Mouse (Mus musculus) gonadal fat pad, adult 2 months (tissue): ENCODE results near the gene Polrmt. TPM values are rescaled to one million over a fixed set of nuclear protein-coding genes. Genes with fewer than 3 reads are reported as not detected.
"Not testable (repeated sequence)": the region's sequence is repeated elsewhere in the genome, so short reads cannot be mapped to it uniquely, and the experiment has no call there.

Experiments
- DNase-seq: peaks from one replicate; pipeline ENCODE4 v3.0.0-alpha.2; 2012; ENCODE audit warnings: low read depth
- polyA plus RNA-seq: library from polyadenylated mRNA; depleted of rRNA; stranded (reverse); fragments of >200 nt; gene quantifications from 2 replicates; pipeline ENCODE4 v1.2.3, GENCODE M21; 2012

Gene Polrmt
- polyA plus RNA-seq, 1 experiment, result 48.1 TPM

DNA sequence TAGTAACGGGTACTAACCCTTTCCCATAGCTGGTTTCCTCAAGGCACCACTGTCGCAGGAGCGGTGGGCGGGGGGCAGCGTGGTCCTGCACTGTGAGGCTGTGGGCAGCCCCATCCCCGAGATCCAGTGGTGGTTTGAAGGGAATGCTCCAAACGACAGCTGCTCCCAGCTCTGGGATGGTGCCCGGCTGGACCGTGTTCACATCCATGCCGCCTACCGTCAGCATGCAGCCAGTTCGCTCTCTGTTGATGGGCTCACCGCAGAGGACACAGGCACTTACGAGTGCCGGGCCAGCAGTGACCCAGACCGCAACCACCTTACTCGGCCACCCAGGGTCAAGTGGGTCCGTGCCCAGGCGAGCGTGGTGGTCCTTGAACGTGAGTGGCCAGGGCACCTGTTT, 37.7 kb downstream of the Polrmt start:
- DNase-seq, result no peak

DNA sequence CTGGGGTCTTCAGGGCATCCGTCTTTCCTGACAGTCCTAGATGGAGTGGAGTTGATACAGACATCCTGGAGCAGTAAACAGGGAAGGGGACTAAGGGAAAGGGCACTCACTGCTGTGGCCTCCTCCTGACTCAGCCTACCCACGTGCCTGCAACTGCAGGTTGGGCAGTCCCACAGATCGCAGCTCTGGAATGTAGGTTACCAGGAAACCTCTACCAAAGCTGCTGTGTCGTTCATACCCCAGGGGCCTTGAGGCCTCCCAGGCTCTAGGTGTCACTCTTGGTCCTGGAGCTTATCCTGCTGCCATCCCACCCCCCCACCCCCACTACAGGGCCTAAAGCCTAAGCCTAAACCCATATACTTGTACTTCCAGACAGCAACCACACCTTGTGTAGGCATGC, 38.6 kb downstream of the Polrmt start:
- DNase-seq, result no peak

DNA sequence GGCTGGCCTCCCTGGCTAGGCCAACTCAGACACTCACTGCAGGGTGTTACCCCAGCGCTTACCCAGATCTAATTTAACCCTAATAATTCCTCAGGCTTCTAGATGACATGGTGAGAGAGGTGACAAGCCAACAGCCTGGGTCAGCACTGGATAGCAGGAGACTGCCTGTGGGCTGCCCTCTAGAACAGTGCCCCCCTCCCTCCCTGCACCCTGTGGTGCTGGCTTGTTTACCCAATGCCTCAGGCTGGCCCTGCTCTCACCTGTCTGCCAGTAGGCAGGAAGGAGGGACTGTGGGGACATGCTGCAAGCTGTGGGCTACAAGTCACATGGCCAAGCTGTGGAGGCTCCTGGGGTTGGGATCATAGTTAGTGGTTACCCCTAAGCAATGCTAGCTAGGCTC, 39.2 kb downstream of the Polrmt start:
- DNase-seq, result no peak

DNA sequence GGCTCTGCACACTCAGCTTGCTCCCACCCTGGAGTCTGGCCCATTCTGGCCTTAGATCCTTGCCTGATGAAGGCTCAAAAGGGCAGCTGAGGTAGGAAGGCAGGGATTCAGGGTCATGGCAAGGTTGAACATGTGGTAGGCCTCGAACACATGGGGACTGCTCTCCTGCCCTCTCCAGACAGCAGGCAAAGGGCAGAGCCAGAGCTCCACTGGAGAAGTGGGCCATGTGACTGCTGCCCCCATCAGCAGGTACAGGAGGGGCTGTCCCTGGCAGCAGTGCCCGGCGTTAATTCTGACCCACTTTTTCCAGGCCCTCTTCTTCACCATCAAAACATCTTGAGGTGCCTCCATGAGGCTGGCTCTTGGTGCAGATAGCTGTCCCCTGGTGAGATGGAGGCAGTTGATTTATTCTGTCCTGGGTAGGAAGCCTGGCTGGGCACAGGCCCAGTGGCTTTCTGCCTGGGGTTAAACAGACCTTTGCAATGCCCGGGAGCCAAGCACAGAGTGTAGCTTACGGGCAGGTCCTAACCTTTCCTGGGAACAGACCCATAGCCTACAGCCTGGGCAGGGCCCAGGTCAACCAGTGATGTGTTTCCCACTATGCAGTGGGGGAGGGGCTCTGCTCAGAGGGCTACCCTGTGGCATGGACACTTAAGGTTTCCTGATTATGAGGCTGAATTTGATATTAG, 39.8 kb downstream of the Polrmt start:
- no peak for DNase-seq

DNA sequence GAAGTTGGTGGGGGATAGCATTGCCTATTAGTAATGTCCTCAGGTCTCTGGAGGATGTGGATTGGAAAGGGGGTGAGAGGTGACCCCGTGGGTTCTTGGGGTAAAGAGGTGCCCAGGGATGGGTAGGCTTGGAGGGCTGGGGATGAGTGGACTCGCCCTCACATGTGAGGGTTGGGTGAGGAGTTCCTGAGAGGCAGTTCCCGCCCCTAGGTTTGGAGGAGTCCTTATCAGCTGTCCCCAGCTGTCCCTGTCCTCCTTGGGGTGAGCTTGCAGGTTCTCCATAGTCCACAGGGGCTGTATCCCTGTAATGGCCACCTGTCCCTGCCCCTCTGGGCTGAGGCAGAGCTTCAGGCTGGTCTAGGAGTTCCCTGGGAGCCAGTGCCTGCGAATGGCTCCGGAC, 40.4 kb downstream of the Polrmt start:
- DNase-seq, result no peak

DNA sequence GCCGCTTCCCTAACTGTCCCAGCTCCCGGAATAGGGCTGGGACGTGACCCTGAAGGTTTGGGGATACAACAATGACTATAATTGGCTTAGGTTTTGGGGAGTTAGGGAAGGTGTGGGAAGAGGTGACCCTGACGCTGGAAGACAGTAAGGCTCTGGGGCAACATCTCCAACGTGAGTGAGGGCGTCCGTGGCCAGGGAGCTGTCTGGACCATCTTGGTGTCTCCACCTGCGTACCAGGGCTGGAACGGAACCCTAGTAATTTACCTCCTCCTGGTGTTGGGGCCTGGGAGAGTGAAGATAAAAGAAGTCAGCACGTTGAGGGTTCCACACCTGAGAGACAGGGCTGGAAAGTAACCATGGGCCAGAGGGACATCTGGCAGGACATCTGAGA, 41.4 kb downstream of the Polrmt start:
- no peak for DNase-seq

DNA sequence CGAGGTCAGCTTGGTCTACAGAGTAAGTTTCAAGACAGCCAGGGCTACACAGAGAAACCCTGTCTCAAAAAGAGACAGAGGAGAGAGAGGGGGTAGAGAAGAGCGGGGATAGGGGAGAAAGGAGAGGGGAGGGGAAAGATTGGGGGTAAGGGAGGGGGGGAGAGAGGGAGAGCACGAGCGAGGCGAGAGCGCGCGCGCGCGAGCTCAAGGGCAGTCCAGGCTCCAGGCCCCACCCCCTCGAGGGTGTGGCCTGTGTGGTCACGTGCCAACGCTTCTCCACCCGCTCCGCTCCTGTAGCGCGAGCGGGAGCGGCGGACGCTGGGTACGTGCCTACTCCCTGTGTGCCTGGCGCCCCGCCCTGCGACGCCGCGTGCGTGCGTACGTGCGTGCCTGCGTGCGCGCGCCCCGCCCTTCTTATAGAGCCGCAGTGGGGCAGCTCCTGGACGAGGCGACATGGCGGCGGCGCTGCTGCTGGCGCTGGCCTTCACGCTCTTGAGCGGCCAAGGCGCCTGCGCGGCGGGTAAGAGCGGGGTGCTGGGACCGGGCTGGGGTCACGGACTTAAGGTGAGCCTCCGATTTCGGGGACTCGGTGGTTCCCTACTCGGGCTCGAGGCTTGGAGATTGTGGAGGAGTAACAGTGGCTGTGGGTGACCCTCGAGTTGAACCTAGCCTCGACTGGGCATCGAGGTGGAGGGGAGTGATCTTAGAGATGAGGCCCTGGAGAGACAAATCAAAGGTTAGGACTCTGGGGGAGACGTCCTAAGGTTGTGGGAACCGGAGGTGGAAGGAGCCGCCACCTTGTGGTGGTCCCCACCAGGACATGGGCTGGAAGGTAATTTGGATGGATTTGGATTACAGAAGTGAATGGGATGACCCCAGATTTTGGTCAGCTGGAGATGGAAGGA, 42.1 kb downstream of the Polrmt start, which contains the start of gene Bsg:
Gene Bsg (plus strand): TSS at position 427 of the 905 bp plus-strand sequence.
- DNase-seq, result no peak

DNA sequence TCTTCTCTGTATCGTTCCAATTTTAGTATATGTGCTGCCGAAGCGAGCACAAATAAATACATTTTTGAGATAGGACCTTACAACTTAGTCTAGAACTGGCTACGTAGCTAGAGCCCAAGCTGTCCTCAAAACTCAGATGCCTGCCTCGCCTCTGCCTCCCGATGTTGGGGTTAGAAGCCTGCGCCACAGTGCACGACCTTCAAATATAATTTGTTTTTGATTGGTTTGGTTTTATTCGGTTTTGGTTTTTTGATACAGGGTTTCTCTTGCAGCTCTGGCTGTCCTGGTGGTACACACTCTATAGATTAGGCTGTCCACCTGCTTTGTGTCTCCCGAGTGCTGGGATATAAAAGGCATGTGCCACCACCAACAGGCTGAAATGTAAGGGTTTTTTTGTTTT, 42.8 kb downstream of the Polrmt start:
- no peak for DNase-seq

DNA sequence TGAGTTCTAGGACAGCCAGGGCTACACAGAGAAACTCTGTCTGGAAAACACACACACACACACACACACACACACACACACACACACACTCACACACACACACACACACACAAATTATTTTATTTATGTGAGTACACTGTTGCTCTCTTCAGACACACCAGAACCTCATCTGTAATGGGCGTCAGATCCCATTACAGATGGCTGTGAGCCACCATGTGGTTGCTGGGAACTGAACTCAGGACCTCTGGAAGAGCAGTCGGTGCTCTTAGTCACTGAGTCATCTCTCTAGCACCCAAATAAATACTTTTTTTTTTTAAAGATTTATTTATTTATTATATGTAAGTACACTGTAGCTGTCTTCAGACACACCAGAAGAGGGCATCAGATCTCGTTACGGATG, 43.4 kb downstream of the Polrmt start:
- DNase-seq, result not testable (repeated sequence)

DNA sequence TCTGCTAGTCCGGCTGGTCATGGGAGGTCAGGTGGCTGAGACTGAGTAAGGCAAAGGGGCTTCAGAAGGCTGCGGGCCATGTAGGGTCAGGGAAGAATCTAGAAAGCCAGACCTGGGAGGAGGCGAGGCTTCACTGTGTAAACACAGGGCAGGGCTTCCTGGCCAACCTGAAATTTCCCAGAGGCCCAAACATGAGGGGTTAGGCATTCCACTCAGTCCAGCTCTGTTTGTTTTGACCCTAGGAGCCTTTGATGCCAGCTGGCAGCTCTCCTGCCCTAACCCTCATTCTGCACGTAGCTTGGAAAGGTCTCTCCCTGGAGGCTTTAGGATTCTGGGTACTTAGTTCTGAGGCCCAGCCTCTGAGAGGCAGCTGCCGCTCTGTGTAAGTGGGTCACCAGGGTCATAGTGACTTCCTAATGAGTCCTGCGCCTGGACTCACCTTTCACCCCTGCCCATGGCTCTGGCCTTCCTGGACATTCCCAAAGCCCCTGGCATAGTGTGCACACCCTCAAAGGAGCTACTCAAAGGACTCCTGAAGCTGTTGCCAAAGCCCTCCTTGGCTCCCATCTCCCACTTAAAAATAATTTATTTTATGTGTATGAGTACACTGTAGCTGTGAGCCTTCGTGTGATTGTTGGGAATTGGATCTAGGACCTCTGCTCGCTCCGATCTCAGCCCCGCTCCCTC, 44.8 kb downstream of the Polrmt start:
- DNase-seq, result no peak

DNA sequence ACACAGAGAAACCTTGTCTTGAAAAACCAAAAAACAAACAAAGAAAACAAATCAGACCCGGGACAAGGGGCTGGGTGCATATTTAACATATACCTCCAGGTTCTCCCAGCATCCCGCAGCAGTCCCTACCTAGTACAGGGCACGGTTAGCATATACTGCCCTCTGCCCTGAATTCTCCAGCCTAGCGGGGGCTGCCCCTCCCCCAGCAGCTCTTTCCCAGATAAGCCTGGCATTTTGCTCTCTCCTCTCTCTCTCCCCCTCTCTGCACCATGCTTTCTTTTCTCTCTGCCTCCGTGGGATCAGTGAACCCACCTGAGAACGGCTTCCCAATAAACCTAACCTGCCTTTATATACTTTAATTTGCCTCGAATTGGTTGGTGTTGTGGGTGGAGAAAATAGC, 45.7 kb downstream of the Polrmt start:
- DNase-seq, result no peak

DNA sequence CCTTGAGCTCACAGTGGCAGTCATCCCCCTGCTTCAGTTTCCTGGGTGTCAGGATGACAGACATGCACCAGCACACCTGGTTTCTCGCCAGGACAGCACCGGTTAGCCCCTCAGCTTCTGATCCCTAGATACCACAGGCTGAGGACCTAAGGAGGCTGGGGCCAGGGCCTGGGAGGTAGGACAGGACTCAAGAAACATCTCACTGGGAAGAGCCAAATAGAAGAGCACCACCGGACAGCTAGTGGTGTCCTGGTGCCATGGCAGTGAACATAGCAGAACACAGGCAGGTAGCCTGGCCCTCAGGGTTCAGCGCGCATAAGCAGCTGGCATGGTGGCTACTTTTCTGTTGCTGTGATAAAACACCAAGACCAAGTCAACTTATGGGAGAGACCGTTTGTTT, 47.9 kb downstream of the Polrmt start:
- no peak for DNase-seq

DNA sequence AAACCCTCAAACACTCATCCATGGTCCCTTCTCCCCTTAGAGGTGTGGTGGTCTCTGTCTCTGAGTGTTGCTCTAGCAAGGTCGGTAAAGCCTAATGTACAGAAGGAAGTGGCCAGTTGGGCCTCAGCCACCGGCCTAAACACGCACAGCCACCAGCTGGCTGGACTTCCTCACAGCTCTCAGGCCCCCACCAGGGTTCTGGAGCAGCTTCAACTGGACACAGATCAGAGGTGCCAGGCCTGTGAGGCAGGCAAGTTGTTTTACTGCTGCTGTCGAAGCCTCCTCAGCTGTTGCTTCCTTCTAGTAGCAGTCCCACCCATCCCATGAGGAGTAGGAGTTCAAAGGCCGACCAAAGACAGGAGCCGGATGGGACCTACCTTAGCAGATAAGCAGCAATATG, 48.5 kb downstream of the Polrmt start:
- DNase-seq, result no peak

DNA sequence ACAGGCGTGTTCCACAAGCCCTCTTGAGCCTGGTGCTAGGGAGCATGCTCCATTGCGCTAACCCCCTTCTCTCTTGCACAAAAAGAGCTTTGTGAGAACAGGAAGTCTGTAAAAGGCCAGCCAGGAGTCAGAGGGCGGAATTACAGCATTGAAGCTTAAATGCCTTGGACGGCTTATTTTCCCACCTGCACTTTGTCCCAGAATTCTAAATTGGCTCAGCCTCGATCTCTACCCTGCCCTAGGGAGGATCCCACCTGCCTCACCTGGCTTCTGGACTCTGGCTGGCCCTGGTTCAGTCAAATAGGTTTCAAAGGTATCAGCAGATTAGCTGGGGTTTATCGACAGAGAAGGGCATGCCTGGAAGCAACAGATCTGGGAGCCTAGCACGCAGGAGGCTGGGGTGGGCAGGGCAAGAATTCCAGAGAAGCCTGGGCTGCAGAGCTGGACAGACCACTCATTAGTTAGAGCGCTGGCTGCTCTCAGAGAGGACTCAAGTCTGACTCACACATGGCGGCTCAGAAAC, 50.2 kb downstream of the Polrmt start:
- no peak for DNase-seq

DNA sequence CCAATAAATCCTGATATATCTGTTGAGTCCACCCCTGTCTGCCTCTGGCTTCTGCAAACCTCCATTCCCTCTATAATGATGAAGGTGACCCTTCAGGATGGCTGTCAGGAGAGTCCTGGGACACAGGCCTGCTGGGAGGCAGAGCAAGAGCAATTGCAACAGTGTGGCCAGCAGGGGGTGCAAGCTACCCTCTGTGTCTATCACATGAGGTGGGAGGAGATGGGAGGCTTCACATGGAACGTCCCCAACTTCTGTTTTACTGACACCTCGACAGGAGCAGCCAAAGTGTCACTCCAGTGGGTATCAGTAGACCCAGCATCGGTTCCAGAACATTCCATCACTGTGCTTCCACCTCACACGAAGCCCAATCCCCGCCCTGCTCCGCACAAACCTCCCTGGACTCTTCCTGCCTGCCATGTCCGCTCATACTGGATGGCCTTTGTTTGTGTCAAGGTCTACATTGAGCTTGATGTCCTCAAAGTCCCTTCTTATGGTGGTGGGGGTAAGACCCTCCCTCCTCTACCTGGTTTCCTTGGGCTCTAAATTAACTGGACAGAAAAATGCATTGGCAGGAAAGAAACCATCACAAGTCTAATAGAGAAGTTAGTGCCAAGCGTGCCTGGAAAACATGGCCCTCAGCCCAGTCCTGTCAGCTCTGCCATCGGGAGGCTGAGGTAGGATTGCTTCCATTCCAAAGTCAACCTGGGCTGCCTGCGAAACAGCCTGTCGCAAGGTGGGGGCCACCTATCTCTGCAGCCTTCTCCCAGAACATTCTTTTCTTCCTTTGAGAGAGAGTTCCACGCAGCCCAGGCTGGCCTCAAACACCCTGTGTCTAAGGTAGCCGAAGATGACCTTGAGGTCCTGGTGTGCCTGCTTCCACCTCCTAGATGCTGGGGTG, 50.9 kb downstream of the Polrmt start:
- DNase-seq, result no peak

DNA sequence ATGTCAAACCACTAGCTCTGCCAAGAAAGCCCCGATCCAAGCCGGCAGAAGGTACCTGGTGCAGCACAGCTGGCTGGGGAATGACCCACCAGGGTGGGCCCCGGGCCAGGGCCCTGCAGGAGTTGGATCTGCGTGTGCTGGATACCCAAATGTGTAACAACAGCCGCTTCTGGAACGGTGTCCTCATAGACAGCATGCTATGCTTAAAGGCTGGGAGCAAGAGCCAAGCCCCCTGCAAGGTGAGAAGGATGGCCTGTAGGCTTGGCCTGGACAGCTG, 52.1 kb downstream of the Polrmt start:
- no peak for DNase-seq

DNA sequence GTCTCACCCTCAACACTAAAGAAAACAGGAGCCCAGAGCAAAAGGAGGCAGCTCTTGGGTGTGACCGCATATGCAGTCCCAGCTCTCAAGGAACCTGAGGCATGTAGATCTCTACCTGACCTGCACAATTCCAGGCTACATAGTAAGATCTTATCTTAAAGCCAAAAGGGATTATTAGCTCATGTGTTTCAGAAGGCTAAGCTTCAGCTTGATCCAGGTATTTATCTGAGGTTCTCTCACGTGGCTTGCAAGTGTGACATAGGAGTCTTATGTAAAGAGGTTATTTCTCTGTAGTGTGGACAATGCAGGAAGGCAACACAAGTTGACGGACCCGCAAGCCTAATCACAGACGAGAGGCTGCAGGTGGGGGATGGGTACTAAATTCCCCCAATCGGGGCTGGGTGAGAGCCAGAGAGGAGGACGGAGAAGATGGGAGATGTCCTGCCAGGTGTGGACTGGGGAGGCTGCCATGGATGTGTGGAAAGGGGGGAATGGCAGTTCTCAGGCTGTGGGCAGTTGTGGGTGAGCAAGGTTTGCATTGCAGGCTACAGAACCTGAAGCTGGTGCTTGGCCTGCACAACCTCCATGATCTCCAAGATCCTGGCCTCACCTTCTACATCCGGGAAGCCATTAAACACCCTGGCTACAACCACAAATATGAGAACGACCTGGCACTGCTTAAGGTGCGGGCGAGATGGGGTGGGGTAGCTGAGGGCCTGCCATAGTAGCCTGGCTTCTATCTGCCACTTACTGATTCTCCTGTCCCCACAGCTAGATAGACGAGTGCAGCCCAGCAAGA, 52.6 kb downstream of the Polrmt start:
- DNase-seq, result peak; percentile 82

DNA sequence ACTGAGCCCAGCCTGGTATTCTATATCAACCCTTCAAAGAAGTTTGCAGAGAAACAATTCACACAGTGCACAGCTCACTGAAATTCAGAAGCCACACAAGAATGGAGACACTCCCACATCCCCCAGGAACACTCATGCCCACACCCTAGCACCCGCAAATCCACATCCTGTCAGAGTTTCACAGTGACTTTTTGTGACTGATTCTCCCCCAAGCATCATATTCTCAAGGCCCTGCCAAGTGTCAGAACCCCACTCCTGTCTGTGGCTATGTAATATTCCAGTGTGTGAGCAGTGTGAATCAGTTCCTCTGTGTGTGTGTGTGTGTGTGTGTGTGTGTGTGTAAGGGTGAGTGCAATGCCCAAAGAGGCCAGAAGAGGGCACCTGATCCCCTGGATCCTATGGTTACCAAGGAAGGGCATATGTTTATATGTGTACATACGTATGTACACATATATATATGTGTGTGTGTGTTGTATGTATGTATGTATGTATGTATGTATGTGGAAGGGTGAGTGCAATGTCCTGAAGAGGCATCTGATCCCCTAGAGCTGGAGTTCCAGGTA, 54.3 kb downstream of the Polrmt start:
- no peak for DNase-seq

DNA sequence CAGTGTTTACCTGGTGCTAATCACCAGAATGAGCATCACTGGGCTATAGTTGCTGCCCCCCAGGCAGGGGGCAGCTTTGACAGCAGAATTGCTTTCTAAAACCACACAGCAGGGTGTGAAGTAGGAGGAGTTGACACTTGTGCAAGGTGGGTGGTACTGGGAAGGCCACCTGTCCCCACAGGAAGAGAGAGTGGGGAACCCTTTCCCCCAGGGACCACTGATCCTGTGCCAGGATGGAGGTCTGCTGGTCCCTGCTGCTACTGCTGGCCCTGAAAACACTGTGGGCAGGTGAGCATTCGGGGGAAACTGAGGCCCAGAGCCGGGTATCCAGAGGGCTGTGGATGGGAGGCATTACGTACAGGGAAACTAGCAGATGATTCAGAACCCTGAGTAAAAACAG, 57.2 kb downstream of the Polrmt start:
- no peak for DNase-seq

DNA sequence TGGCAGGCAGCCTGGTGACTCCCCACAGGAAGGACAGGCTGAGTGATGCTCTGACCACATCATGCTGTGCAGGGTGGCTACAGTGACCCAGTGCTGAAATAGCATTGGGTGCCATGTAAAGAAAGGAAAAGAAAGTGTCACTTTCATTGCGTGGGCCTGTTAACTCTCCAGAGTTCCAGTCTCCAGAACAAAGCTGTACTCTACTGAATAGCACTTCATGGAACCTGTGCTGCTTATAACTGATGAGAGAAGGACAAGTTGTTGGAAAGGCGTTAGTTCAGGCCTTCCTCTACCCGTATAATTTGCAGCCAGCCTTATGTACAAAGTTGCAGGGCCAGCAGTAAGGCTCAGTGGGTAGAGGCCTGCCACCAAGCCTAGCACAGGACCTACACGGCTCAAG, 57.7 kb downstream of the Polrmt start, which contains the start of gene Gzmm:
Gene Gzmm (plus strand): TSS at position 301 of the 400 bp plus-strand sequence.
- DNase-seq, result no peak
